Mouse (Mus musculus): ENCODE data around the gene Tmem269.

Tmem269 gene

GRCm38 (mm10) chr4:119178331-119178730, 39.7 kb downstream of the Tmem269 start:
- DNase-seq = no peak

- no peak for DNase-seq
These were observed 40.3 kb downstream of the Tmem269 start for GRCm38 (mm10) chr4:119177702-119178101.

GRCm38 (mm10) chr4:119173851-119174453, 44.1 kb downstream of the Tmem269 start, which contains the start of gene Zfp691:
TSS of gene Zfp691 (minus strand) at chr4:119174195.
- DNase-seq = peak; percentile 95

GRCm38 (mm10) chr4:119172919-119173650, 44.9 kb downstream of the Tmem269 start:
- peak; percentile 20 for DNase-seq

GRCm38 (mm10) chr4:119167663-119168062, 50.4 kb downstream of the Tmem269 start:
- peak; percentile 75 for DNase-seq

- no peak for DNase-seq
These were observed 50.9 kb downstream of the Tmem269 start for GRCm38 (mm10) chr4:119167068-119167467.

GRCm38 (mm10) chr4:119165916-119166315, 52.1 kb downstream of the Tmem269 start:
- no peak for DNase-seq

- no peak for DNase-seq
These were observed 55.0 kb downstream of the Tmem269 start for GRCm38 (mm10) chr4:119162990-119163389.

GRCm38 (mm10) chr4:119161358-119161757, 56.7 kb downstream of the Tmem269 start:
- no peak for DNase-seq

GRCm38 (mm10) chr4:119157891-119158290, 60.1 kb downstream of the Tmem269 start:
- DNase-seq = no peak

- peak; percentile 18 for DNase-seq
These were observed 60.8 kb downstream of the Tmem269 start for GRCm38 (mm10) chr4:119157186-119157585.

All from cerebellum, adult 11-12 months (tissue).